Mouse (Mus musculus): Measurements from ENCODE around the gene Nkain4. TPM values are rescaled to one million over a fixed set of nuclear protein-coding genes. Genes with fewer than 3 reads are reported as not detected.

The Nkain4 gene
- total RNA-seq, 4 experiments from 2014 or later, result 43.8 to 48.3 (median 46.8) TPM

GRCm38 (mm10) chr2:180952731-180953171 is 1.7 kb downstream of the Nkain4 start:
- DNase-seq (ENCODE audit: low spot score in 2 of 2), result peak in 1 of 2 experiments; percentile 38

GRCm38 (mm10) chr2:180949947-180950346 is 4.6 kb downstream of the Nkain4 start:
- no peak for DNase-seq (ENCODE audit: low spot score in 2 of 2)

GRCm38 (mm10) chr2:180941869-180942268 is 12.6 kb downstream of the Nkain4 start:
- DNase-seq (ENCODE audit: low spot score in 2 of 2), result no peak

- DNase-seq (ENCODE audit: low spot score in 2 of 2), result no peak
Observed at GRCm38 (mm10) chr2:180940187-180940586, 14.3 kb downstream of the Nkain4 start.

- DNase-seq (ENCODE audit: low spot score in 2 of 2), result no peak
Observed at GRCm38 (mm10) chr2:180932418-180932817, 22.1 kb downstream of the Nkain4 start.

- DNase-seq (ENCODE audit: low spot score in 2 of 2), result no peak
Observed at GRCm38 (mm10) chr2:180928723-180929122, 25.8 kb downstream of the Nkain4 start, which contains the start of gene Birc7. Birc7 (plus strand) TSS chr2:180929023.

- DNase-seq (ENCODE audit: low spot score in 2 of 2), result peak; percentile 39 to 71
Observed at GRCm38 (mm10) chr2:180925176-180925575, 29.3 kb downstream of the Nkain4 start.

- DNase-seq (ENCODE audit: low spot score in 2 of 2), result no peak
Observed at GRCm38 (mm10) chr2:180922739-180923138, 31.8 kb downstream of the Nkain4 start.

- peak; percentile 92 to 93 for DNase-seq (ENCODE audit: low spot score in 2 of 2)
Observed at GRCm38 (mm10) chr2:180920810-180921400, 33.6 kb downstream of the Nkain4 start, which contains the start of gene Ythdf1. Ythdf1 (minus strand) TSS chr2:180920949.

- DNase-seq (ENCODE audit: low spot score in 2 of 2), result no peak
Observed at GRCm38 (mm10) chr2:180919913-180920809, 34.3 kb downstream of the Nkain4 start.

GRCm38 (mm10) chr2:180915886-180916433 is 38.5 kb downstream of the Nkain4 start:
- DNase-seq (ENCODE audit: low spot score in 2 of 2), result no peak

- DNase-seq (ENCODE audit: low spot score in 2 of 2), result no peak
Observed at GRCm38 (mm10) chr2:180910928-180911327, 43.6 kb downstream of the Nkain4 start.

GRCm38 (mm10) chr2:180905556-180906221 is 48.8 kb downstream of the Nkain4 start:
- DNase-seq (ENCODE audit: low spot score in 2 of 2), result no peak

GRCm38 (mm10) chr2:180904435-180905208 is 49.9 kb downstream of the Nkain4 start:
- no peak for DNase-seq (ENCODE audit: low spot score in 2 of 2)

GRCm38 (mm10) chr2:180902086-180902485 is 52.4 kb downstream of the Nkain4 start:
- DNase-seq (ENCODE audit: low spot score in 2 of 2), result no peak

- DNase-seq (ENCODE audit: low spot score in 2 of 2), result no peak
Observed at GRCm38 (mm10) chr2:180897857-180898256, 56.6 kb downstream of the Nkain4 start.

GRCm38 (mm10) chr2:180896819-180897625 is 57.5 kb downstream of the Nkain4 start:
- DNase-seq (ENCODE audit: low spot score in 2 of 2), result peak in 1 of 2 experiments; percentile 45

GRCm38 (mm10) chr2:180895837-180896525 is 58.5 kb downstream of the Nkain4 start:
- peak in 1 of 2 experiments; percentile 37 for DNase-seq (ENCODE audit: low spot score in 2 of 2)

- DNase-seq (ENCODE audit: low spot score in 2 of 2), result no peak
Observed at GRCm38 (mm10) chr2:180895321-180895720, 59.2 kb downstream of the Nkain4 start.

Measured in left cerebral cortex, adult 8-10 months (tissue).